Mouse (Mus musculus): ENCODE results near the gene Tnf. TPM values are rescaled to one million over a fixed set of nuclear protein-coding genes. Genes with fewer than 3 reads are reported as not detected.

Tnf gene
- polyA plus RNA-seq (2016; fragmentation: Nextera tagmentation; extraction: Ambion mirVana), result not detected in 2 replicates

- no peaks in the 10 kb centered on the region for H3K36me3 ChIP-seq
- WGBS, result 46% methylated on average over 13 of the region's 13 CpGs
- peaks cover 12% of the 10 kb centered on the region; the same call in 1 of the 2 replicates for H3K4me1 ChIP-seq (replicated peaks)
- no peak for DNase-seq (ENCODE audit: low spot score)
- H3K27me3 ChIP-seq (ENCODE audit: insufficient read depth, poor library complexity, severe bottlenecking), result peaks cover 82% of the 10 kb centered on the region
- no peaks in the 10 kb centered on the region for H3K9me3 ChIP-seq
- H3K27ac ChIP-seq, result no peak within 1 kb of the TSS
- H3K4me3 ChIP-seq, result no peak within 1 kb of the TSS
Observed at GRCm38 (mm10) chr17:35201787-35202186, at the start of gene Tnf. Gene Tnf (minus strand): TSS chr17:35202007.

- DNase-seq (ENCODE audit: low spot score), result no peak
Observed at GRCm38 (mm10) chr17:35251162-35251719, 49.4 kb upstream of the Tnf start.

GRCm38 (mm10) chr17:35250348-35251120, 48.7 kb upstream of the Tnf start:
- H3K9me3 ChIP-seq, result no peaks in the 10 kb centered on the region
- H3K4me1 ChIP-seq (replicated peaks), result peaks cover 11% of the 10 kb centered on the region
- peaks cover 91% of the 10 kb centered on the region for H3K36me3 ChIP-seq
- H3K27me3 ChIP-seq (ENCODE audit: insufficient read depth, poor library complexity, severe bottlenecking), result no peaks in the 10 kb centered on the region
- WGBS, result 91% methylated on average over 3 of the region's 3 CpGs
- no peak for DNase-seq (ENCODE audit: low spot score)
- H3K27ac ChIP-seq, result no peak overlapping the region
- no peak overlapping the region for H3K4me3 ChIP-seq

More at GRCm38 (mm10) chr17:35251162-35251719, 49.4 kb upstream of the Tnf start:
- Histone ChIP-seq H3K4me3 (no peak overlapping the region), H3K27me3 (ENCODE audit: insufficient read depth, poor library complexity, severe bottlenecking) (no peaks in the 10 kb centered on the region), H3K4me1 (replicated peaks) (peaks cover 4% of the 10 kb centered on the region), H3K9me3 (no peaks in the 10 kb centered on the region), H3K27ac (no peak overlapping the region), H3K36me3 (peaks cover 84% of the 10 kb centered on the region)
- WGBS, result 89% methylated on average over 15 of the region's 15 CpGs

- no peak for DNase-seq (ENCODE audit: low spot score)
- Histone ChIP-seq H3K36me3 (peaks cover 99% of the 10 kb centered on the region), H3K27ac (no peak overlapping the region), H3K4me1 (replicated peaks) (peaks cover 20% of the 10 kb centered on the region), H3K4me3 (no peak overlapping the region), H3K9me3 (no peaks in the 10 kb centered on the region), H3K27me3 (ENCODE audit: insufficient read depth, poor library complexity, severe bottlenecking) (no peaks in the 10 kb centered on the region)
- 89% methylated on average over 19 of the region's 19 CpGs for WGBS
Observed at GRCm38 (mm10) chr17:35249451-35250197, 47.8 kb upstream of the Tnf start.

GRCm38 (mm10) chr17:35248986-35249385, 47.2 kb upstream of the Tnf start:
- 91% methylated on average over 14 of the region's 14 CpGs for WGBS
- H3K36me3 ChIP-seq, result peaks cover 99% of the 10 kb centered on the region
- no peak for DNase-seq (ENCODE audit: low spot score)

GRCm38 (mm10) chr17:35247144-35247543, 45.3 kb upstream of the Tnf start:
- no peak for DNase-seq (ENCODE audit: low spot score)
- Histone ChIP-seq H3K4me3 (no peak overlapping the region), H3K4me1 (replicated peaks) (peaks cover 37% of the 10 kb centered on the region), H3K36me3 (peaks cover 92% of the 10 kb centered on the region), H3K27me3 (ENCODE audit: insufficient read depth, poor library complexity, severe bottlenecking) (no peaks in the 10 kb centered on the region), H3K9me3 (no peaks in the 10 kb centered on the region), H3K27ac (no peak overlapping the region)
- 94% methylated on average over 7 of the region's 7 CpGs for whole genome bisulfite sequencing

More at GRCm38 (mm10) chr17:35248986-35249385, 47.2 kb upstream of the Tnf start:
- H3K27ac ChIP-seq, result no peak overlapping the region
- H3K27me3 ChIP-seq (ENCODE audit: insufficient read depth, poor library complexity, severe bottlenecking), result no peaks in the 10 kb centered on the region
- no peak overlapping the region for H3K4me3 ChIP-seq
- H3K9me3 ChIP-seq, result no peaks in the 10 kb centered on the region
- peaks cover 27% of the 10 kb centered on the region for H3K4me1 ChIP-seq (replicated peaks)

- peaks cover 81% of the 10 kb centered on the region for H3K36me3 ChIP-seq
- peak overlapping the region; percentile 95; the same call in 1 of the 2 replicates for H3K4me3 ChIP-seq
- H3K4me1 ChIP-seq (replicated peaks), result peaks cover 38% of the 10 kb centered on the region
- no peaks in the 10 kb centered on the region for H3K9me3 ChIP-seq
- no peaks in the 10 kb centered on the region for H3K27me3 ChIP-seq (ENCODE audit: insufficient read depth, poor library complexity, severe bottlenecking)
- no peak for DNase-seq (ENCODE audit: low spot score)
- WGBS, result 90% methylated on average over 15 of the region's 15 CpGs
- no peak overlapping the region for H3K27ac ChIP-seq
Observed at GRCm38 (mm10) chr17:35245731-35246623, 44.2 kb upstream of the Tnf start.

- no peaks in the 10 kb centered on the region for H3K9me3 ChIP-seq
- no peak for DNase-seq (ENCODE audit: low spot score)
- WGBS, result 90% methylated on average over 2 of the region's 2 CpGs
- H3K4me1 ChIP-seq (replicated peaks), result peaks cover 48% of the 10 kb centered on the region
- peaks cover 71% of the 10 kb centered on the region for H3K36me3 ChIP-seq
- no peak overlapping the region for H3K27ac ChIP-seq
- no peaks in the 10 kb centered on the region for H3K27me3 ChIP-seq (ENCODE audit: insufficient read depth, poor library complexity, severe bottlenecking)
- peak overlapping the region; percentile 95 for H3K4me3 ChIP-seq
Observed at GRCm38 (mm10) chr17:35244999-35245398, 43.2 kb upstream of the Tnf start.

GRCm38 (mm10) chr17:35243086-35243485, 41.3 kb upstream of the Tnf start:
- DNase-seq (ENCODE audit: low spot score), result peak; percentile 57
- H3K4me3 ChIP-seq, result peak overlapping the region; percentile 95
- H3K27ac ChIP-seq, result peak overlapping the region; percentile 98
- H3K4me1 ChIP-seq (replicated peaks), result peaks cover 50% of the 10 kb centered on the region
- no peaks in the 10 kb centered on the region for H3K9me3 ChIP-seq
- 10% methylated on average over 16 of the region's 16 CpGs for WGBS
- H3K27me3 ChIP-seq (ENCODE audit: insufficient read depth, poor library complexity, severe bottlenecking), result no peaks in the 10 kb centered on the region
- peaks cover 52% of the 10 kb centered on the region for H3K36me3 ChIP-seq

- peaks cover 50% of the 10 kb centered on the region for H3K4me1 ChIP-seq (replicated peaks)
- DNase-seq (ENCODE audit: low spot score), result peak; percentile 73
- H3K4me3 ChIP-seq, result peak overlapping the region; percentile 95
- under 1% methylated on average over 55 of the region's 55 CpGs for WGBS
- H3K9me3 ChIP-seq, result no peaks in the 10 kb centered on the region
- H3K27me3 ChIP-seq (ENCODE audit: insufficient read depth, poor library complexity, severe bottlenecking), result no peaks in the 10 kb centered on the region
- H3K27ac ChIP-seq, result peak overlapping the region; percentile 98
- peaks cover 44% of the 10 kb centered on the region for H3K36me3 ChIP-seq
Observed at GRCm38 (mm10) chr17:35242015-35242941, 40.5 kb upstream of the Tnf start.

- H3K4me1 ChIP-seq (replicated peaks), result peaks cover 55% of the 10 kb centered on the region
- WGBS, result under 1% methylated on average over 69 of the region's 69 CpGs
- H3K9me3 ChIP-seq, result no peaks in the 10 kb centered on the region
- peak within 1 kb of the TSS; percentile 98 for H3K27ac ChIP-seq
- peak within 1 kb of the TSS; percentile 95 for H3K4me3 ChIP-seq
- peak; percentile 96 for DNase-seq (ENCODE audit: low spot score)
- peaks cover 36% of the 10 kb centered on the region for H3K36me3 ChIP-seq
- H3K27me3 ChIP-seq (ENCODE audit: insufficient read depth, poor library complexity, severe bottlenecking), result no peaks in the 10 kb centered on the region
Observed at GRCm38 (mm10) chr17:35241305-35242014, 39.7 kb upstream of the Tnf start, which contains the start of gene Ddx39b. Gene Ddx39b (plus strand): TSS chr17:35241746.

Data from hindbrain, embryonic 10.5 days (tissue).